ENCODE assay signal across 29 mouse cellular contexts in genomic region chr16:32389049-32389448, GRCm38 (mm10). TPM values are rescaled to one million over a fixed set of nuclear protein-coding genes. Genes with fewer than 3 reads are reported as not detected.
DNase-seq lines count a peak whose midpoint lies in the region; ATAC-seq and TF ChIP-seq lines count a peak whose summit lies in the region.
"Had no signal": no experiment of that assay in that cellular context is flagged by ENCODE, and none has a peak within 500 bp of the region (broad histone marks: within the 10 kb centered on the region; RNA-seq: fewer than 3 reads in every experiment).

No protein-coding gene starts in this region.

- peaks cover 15% of the 10 kb centered on the region for H3K36me3 ChIP-seq in liver, embryonic 11.5 days (ENCODE audit: control insufficient read depth, insufficient read depth, low read length)
- peaks cover 41% of the 10 kb centered on the region for H3K36me3 ChIP-seq in liver, embryonic 13.5 days
- H3K36me3 ChIP-seq in liver, postnatal 0 days (replicated peaks; ENCODE audit: insufficient read depth, low read length) = peaks cover 37% of the 10 kb centered on the region

- TF ChIP-seq CTCF in liver, postnatal 0 days (IDR thresholded peaks at IDR 0.05; ENCODE audit: low read depth) = no peak

- H3K4me3 ChIP-seq in liver, embryonic 11.5 days (ENCODE audit: low read depth, low read length) = no peak overlapping the region
- H3K4me3 ChIP-seq in liver, embryonic 13.5 days (replicated peaks) = no peak overlapping the region
- H3K4me3 ChIP-seq in liver, postnatal 0 days (ENCODE audit: low read depth, low read length) = no peak overlapping the region
- H3K4me3 ChIP-seq: gastrocnemius, adult 2 months; heart, embryonic 12.5 days; heart, embryonic 15.5 days; hindbrain, embryonic 10.5 days; hindbrain, embryonic 13.5 days had no signal

- H3K4me2 ChIP-seq in liver, embryonic 11.5 days = no peak overlapping the region
- no peak overlapping the region for H3K4me2 ChIP-seq in liver, embryonic 13.5 days
- H3K4me2 ChIP-seq in liver, postnatal 0 days (ENCODE audit: low read depth, low read length) = no peak overlapping the region
- H3K4me2 ChIP-seq: heart, embryonic 12.5 days; heart, embryonic 15.5 days; hindbrain, embryonic 13.5 days had no signal

- no peak for DNase-seq in liver, embryonic 11.5 days (ENCODE audit: low spot score)
- no peak for DNase-seq in liver
- no peak for DNase-seq in liver, embryonic 13.5 days
- DNase-seq in liver, postnatal 0 days = no peak
- no peak for DNase-seq in lung, postnatal 10 days
- DNase-seq in left cerebral cortex, adult 8-10 months (ENCODE audit: low spot score in 2 of 2) = no peak
- DNase-seq in kidney, adult 9 months = no peak
- DNase-seq in lung, postnatal 4 days = no peak
- DNase-seq: adrenal gland, adult 8-10 months; adrenal gland, postnatal 25 days; cerebellum, adult 18-20 months; cerebellum, adult 9-10 months; cerebellum, postnatal 14 days; forebrain, postnatal 0 days; gastrocnemius, adult 2 months; gastrocnemius, postnatal 14 days; heart, postnatal 10 days; heart, postnatal 36 days had no signal

- H3K27ac ChIP-seq in liver, embryonic 11.5 days (ENCODE audit: low read depth, low read length) = peak overlapping the region; percentile 59; the same call in 1 of the 2 replicates
- H3K27ac ChIP-seq in liver, embryonic 13.5 days = peak overlapping the region; percentile 74; the same call in 1 of the 2 replicates
- H3K27ac ChIP-seq in liver, postnatal 0 days (ENCODE audit: low read depth) = no peak overlapping the region
- H3K27ac ChIP-seq: gastrocnemius, adult 2 months; heart, embryonic 15.5 days; hindbrain, embryonic 10.5 days; hindbrain, embryonic 13.5 days had no signal

- TF ChIP-seq EP300 in liver, postnatal 0 days (IDR thresholded peaks at IDR 0.05; ENCODE audit: low read depth) = peak; percentile 78

- no peak for ATAC-seq in liver, embryonic 11.5 days (replicated peaks; ENCODE audit: low FRiP score)
- ATAC-seq in liver, embryonic 13.5 days (ENCODE audit: low read depth) = no peak
- ATAC-seq in liver, postnatal 0 days = no peak
- ATAC-seq: forebrain, embryonic 14.5 days; forebrain, postnatal 0 days; hindbrain, embryonic 16.5 days had no signal

- no peak overlapping the region for H3K9ac ChIP-seq in liver, embryonic 11.5 days (ENCODE audit: low read depth, low read length)
- H3K9ac ChIP-seq in liver, embryonic 13.5 days = no peak overlapping the region
- no peak overlapping the region for H3K9ac ChIP-seq in liver, postnatal 0 days (replicated peaks)
- H3K9ac ChIP-seq: forebrain, postnatal 0 days; heart, embryonic 12.5 days; heart, embryonic 15.5 days; hindbrain, embryonic 13.5 days had no signal

- H3K9me3 ChIP-seq in liver, embryonic 11.5 days (ENCODE audit: control insufficient read depth, low read length) = no peaks in the 10 kb centered on the region
- H3K9me3 ChIP-seq in liver, embryonic 13.5 days (replicated peaks) = no peaks in the 10 kb centered on the region
- H3K9me3 ChIP-seq in liver, postnatal 0 days (ENCODE audit: low read length) = no peaks in the 10 kb centered on the region
- H3K9me3 ChIP-seq: heart, embryonic 12.5 days; heart, embryonic 15.5 days; hindbrain, embryonic 10.5 days; hindbrain, embryonic 13.5 days had no signal

- no peaks in the 10 kb centered on the region for H3K27me3 ChIP-seq in liver, embryonic 11.5 days (replicated peaks; ENCODE audit: control insufficient read depth, insufficient read depth, low read length)
- H3K27me3 ChIP-seq in liver, embryonic 13.5 days = no peaks in the 10 kb centered on the region
- H3K27me3 ChIP-seq in liver, postnatal 0 days (ENCODE audit: insufficient read depth, low read length) = no peaks in the 10 kb centered on the region
- H3K27me3 ChIP-seq: heart, embryonic 12.5 days; heart, embryonic 15.5 days; hindbrain, embryonic 13.5 days had no signal

- peaks cover 6% of the 10 kb centered on the region for H3K4me1 ChIP-seq in liver, embryonic 11.5 days (replicated peaks; ENCODE audit: control insufficient read depth, insufficient read depth, low read length)
- peaks cover 15% of the 10 kb centered on the region for H3K4me1 ChIP-seq in liver, embryonic 13.5 days (replicated peaks)
- peaks cover 3% of the 10 kb centered on the region; the same call in 1 of the 2 replicates for H3K4me1 ChIP-seq in liver, postnatal 0 days (ENCODE audit: insufficient read depth)
- H3K4me1 ChIP-seq: heart, embryonic 12.5 days; heart, embryonic 15.5 days; hindbrain, embryonic 10.5 days; hindbrain, embryonic 13.5 days had no signal

RNA-seq across cellular contexts. Expression of gene Tm4sf19, which starts 11.3 kb away (rescaled TPM):
- polyA plus RNA-seq in liver, embryonic 11.5 days (2014; fragmentation: Nextera tagmentation; extraction: Ambion mirVana) = not detected in 2 replicates
- polyA plus RNA-seq in liver, embryonic 13.5 days (2015; fragmentation: Nextera tagmentation; extraction: Ambion mirVana) = not detected in 2 replicates
- polyA plus RNA-seq in liver, postnatal 0 days (2015; fragmentation: Nextera tagmentation; extraction: Ambion mirVana) = not detected in 2 replicates
- under 1 TPM in 1 of 4 experiments, not detected in 3; 0.27 TPM for total RNA-seq in left cerebral cortex, adult 8-10 months (2022)
- total RNA-seq: adrenal gland, postnatal 25 days; ES-E14; gastrocnemius, adult 2 months; gastrocnemius, postnatal 14 days; gastrocnemius, postnatal 4 days; heart, adult 8-10 months; heart, postnatal 10 days; heart, postnatal 36 days had no signal
- polyA plus RNA-seq: forebrain, embryonic 11.5 days; forebrain, embryonic 14.5 days; forebrain, postnatal 0 days; frontal cortex, adult 2 months; heart, embryonic 12.5 days; heart, embryonic 15.5 days; hindbrain, embryonic 10.5 days; hindbrain, embryonic 13.5 days; hindbrain, embryonic 16.5 days had no signal

RNA-seq across cellular contexts. Expression of gene Tctex1d2, which starts 30.5 kb away (rescaled TPM):
- 13.8 and 15.1 TPM in 2 replicates for polyA plus RNA-seq in liver, embryonic 11.5 days (2014; fragmentation: Nextera tagmentation; extraction: Ambion mirVana)
- polyA plus RNA-seq in liver, embryonic 13.5 days (2015; fragmentation: Nextera tagmentation; extraction: Ambion mirVana) = 7.2 and 7.3 TPM in 2 replicates
- polyA plus RNA-seq in liver, postnatal 0 days (2015; fragmentation: Nextera tagmentation; extraction: Ambion mirVana) = 6.6 and 6.9 TPM in 2 replicates
- total RNA-seq in left cerebral cortex, adult 8-10 months (2022) = 10 to 100 TPM; 17.5 to 21.3 (median 20.0) TPM

RNA-seq across cellular contexts. Expression of gene Pcyt1a, which starts 41.7 kb away (rescaled TPM):
- 37.0 and 42.8 TPM in 2 replicates for polyA plus RNA-seq in liver, embryonic 11.5 days (2014; fragmentation: Nextera tagmentation; extraction: Ambion mirVana)
- 38.6 and 42.0 TPM in 2 replicates for polyA plus RNA-seq in liver, embryonic 13.5 days (2015; fragmentation: Nextera tagmentation; extraction: Ambion mirVana)
- 25.4 and 32.9 TPM in 2 replicates for polyA plus RNA-seq in liver, postnatal 0 days (2015; fragmentation: Nextera tagmentation; extraction: Ambion mirVana)
- total RNA-seq in left cerebral cortex, adult 8-10 months (2022) = 10 to 100 TPM; 40.0 to 46.7 (median 43.6) TPM

RNA-seq across cellular contexts. Expression of gene Ubxn7, which starts 57.0 kb away (rescaled TPM):
- 13.7 and 15.3 TPM in 2 replicates for polyA plus RNA-seq in liver, embryonic 11.5 days (2014; fragmentation: Nextera tagmentation; extraction: Ambion mirVana)
- polyA plus RNA-seq in liver, embryonic 13.5 days (2015; fragmentation: Nextera tagmentation; extraction: Ambion mirVana) = 9.6 and 10.5 TPM in 2 replicates
- polyA plus RNA-seq in liver, postnatal 0 days (2015; fragmentation: Nextera tagmentation; extraction: Ambion mirVana) = 4.7 and 4.8 TPM in 2 replicates
- total RNA-seq in left cerebral cortex, adult 8-10 months (2022) = 10 to 100 TPM; 50.1 to 58.7 (median 53.2) TPM
